Mouse (Mus musculus) CD4-positive helper T cell, adult 2 months (primary cell): Measurements from ENCODE around the gene Enpp6.

Experiments used
- DNase-seq: peaks from one replicate; pipeline ENCODE4 v3.0.0-alpha.2; 2012; ENCODE audit warnings: low read depth, missing footprints, low spot score

Gene Enpp6

GRCm38 (mm10) chr8:47061105-47061720, 74.5 kb downstream of the Enpp6 start:
- DNase-seq = no peak

- DNase-seq = no peak
Measured at GRCm38 (mm10) chr8:47067121-47067520, 80.4 kb downstream of the Enpp6 start.

- DNase-seq = no peak
Measured at GRCm38 (mm10) chr8:47069634-47070033, 82.9 kb downstream of the Enpp6 start.

- DNase-seq = no peak
Measured at GRCm38 (mm10) chr8:47072001-47072400, 85.3 kb downstream of the Enpp6 start.

GRCm38 (mm10) chr8:47075941-47076555, 89.4 kb downstream of the Enpp6 start:
- no peak for DNase-seq

- DNase-seq = no peak
Measured at GRCm38 (mm10) chr8:47080037-47080436, 93.3 kb downstream of the Enpp6 start.

GRCm38 (mm10) chr8:47082201-47083027, 95.7 kb downstream of the Enpp6 start:
- DNase-seq = no peak

GRCm38 (mm10) chr8:47090021-47090420, 103.3 kb downstream of the Enpp6 start:
- no peak for DNase-seq

- no peak for DNase-seq
Measured at GRCm38 (mm10) chr8:47105617-47106016, 118.9 kb downstream of the Enpp6 start.

GRCm38 (mm10) chr8:47114133-47114796, 127.6 kb downstream of the Enpp6 start:
- DNase-seq = peak; percentile 7

GRCm38 (mm10) chr8:47117336-47117735, 130.6 kb downstream of the Enpp6 start:
- DNase-seq = no peak

GRCm38 (mm10) chr8:47119895-47120294, 133.2 kb downstream of the Enpp6 start:
- no peak for DNase-seq

GRCm38 (mm10) chr8:47128859-47129258, 142.2 kb downstream of the Enpp6 start:
- no peak for DNase-seq

GRCm38 (mm10) chr8:47133381-47133780, 146.7 kb downstream of the Enpp6 start:
- no peak for DNase-seq

- DNase-seq = no peak
Measured at GRCm38 (mm10) chr8:47134736-47135135, 148.0 kb downstream of the Enpp6 start.

- no peak for DNase-seq
Measured at GRCm38 (mm10) chr8:47135586-47135985, 148.9 kb downstream of the Enpp6 start.

- DNase-seq = no peak
Measured at GRCm38 (mm10) chr8:47136047-47136446, 149.4 kb downstream of the Enpp6 start.

GRCm38 (mm10) chr8:47145258-47145657, 158.6 kb downstream of the Enpp6 start:
- DNase-seq = no peak
